Mouse (Mus musculus): ENCODE measurements at regions not wholly inside any gene's neighbourhood (a gene's known extent, or its start where the extent isn't known, plus 50 kb on each side); places are given as distances from the start of the nearest gene placed in this dataset.

DNA sequence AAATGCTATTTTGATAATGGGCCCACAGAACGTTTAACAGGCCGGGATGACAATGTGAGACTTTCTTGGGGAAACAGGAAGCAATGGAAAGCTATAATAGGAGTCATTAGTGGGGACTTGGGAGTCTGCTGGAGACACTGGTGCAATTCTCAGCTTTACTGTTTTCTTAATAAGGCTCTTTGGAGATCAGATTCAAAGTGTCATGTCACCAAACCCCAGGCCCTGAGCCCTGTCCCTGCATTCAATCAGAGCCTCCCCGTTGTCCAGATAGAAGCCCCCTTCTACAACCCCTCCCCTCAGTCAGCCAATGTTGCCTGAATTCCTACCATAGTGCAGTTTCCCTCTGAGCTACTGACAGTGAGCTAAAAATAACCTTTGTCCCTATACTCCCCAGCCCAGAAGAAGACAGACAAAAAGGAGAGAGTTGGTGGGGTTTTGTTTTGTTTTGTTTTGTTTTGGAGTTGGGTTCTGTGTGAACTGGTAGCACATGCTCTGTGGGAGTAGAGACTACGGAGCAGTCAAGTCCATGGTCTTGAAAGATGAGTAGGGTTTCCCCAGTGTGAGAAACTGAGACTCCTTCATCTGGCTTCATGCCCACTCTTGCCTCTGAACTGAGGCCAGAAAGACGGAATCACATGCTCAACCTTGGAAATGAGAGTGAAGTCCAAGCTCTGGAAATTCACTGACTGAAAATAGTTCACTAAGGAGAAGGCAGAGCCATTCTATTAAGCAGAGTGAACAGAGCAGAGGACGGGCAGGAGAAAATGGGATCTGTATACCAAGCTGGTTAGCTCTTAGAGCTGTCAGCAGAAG lies 267.3 kb downstream of the Gm826 start:
- peak; percentile 38 for DNase-seq (ENCODE audit: low read depth, low spot score)

DNA sequence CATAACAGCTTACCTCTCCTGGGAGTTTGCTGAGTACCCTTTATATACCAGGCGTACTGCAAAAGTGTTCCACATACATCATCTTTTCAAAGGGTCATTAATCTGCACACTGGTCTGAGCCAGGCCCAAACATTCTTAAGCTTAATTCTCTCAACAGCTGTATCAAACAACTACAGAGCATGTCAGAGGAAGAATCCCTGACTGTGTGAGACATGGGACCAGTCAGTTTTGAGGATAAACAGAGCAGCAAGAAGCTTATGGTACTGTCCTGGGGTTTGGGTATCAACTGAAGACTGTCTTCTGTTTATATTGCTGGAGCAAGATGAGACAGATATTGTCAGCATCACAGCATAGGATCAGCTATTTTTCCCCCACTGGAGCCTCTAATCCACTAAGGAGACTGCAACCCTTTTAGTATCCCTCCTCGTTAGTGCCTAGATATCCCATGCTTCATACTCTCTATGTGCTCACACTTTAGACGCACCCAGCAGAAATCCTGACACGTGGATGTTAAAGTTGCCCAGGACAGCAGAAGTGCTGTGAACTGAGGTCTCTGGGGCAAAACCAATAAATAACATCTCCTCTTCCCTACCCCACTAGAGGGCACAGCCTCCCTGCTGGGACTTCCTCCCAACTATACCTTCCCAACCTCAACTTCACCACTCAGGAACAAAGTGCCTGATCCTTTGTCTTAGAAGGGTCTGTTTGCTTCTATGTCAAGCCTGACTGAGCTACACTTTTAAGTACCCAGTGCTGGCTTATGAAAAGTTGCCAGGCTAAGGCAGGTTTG lies 271.6 kb downstream of the Gm826 start:
- no peak for DNase-seq (ENCODE audit: low read depth, low spot score)

DNA sequence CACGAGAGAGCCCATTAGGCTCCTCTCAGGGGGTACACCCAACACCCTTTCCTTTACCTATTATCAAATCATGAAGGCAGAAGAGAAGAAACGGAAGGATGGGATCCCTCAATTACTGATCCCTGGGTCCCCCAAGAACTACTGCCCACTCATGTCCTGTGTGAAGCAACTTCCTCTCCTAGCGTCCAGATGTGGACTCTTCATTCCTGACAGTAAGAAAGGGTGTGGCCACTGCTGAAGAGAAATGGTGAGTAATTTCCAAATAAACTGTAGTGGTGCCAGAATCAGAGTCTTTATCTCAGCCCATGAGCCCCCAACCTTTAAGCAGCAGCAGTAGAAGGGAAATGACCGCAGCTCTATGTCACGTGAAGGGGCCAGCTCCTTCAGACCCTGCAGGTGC lies 273.9 kb downstream of the Gm826 start:
- no peak for DNase-seq (ENCODE audit: low read depth, low spot score)

DNA sequence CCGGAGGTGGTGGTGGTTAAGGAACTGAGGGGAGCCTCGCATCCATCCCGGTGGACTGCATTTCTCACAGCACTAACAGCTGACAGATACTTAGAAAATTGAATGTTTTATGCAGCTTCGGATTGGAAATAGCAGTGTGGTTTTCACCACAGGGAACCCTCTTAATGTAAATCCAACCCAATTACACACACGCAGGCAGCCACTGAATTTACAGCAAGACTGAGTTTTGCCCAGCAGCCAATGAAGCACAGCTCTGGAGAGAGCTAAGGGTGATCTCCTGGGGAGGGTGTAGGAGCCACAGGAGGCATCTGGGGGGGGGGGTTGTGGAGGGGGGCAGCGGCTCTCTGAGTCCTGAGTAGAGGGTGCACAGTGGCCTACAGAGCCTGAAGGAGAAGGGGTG lies 276.8 kb downstream of the Gm826 start:
- DNase-seq (ENCODE audit: low read depth, low spot score), result no peak

DNA sequence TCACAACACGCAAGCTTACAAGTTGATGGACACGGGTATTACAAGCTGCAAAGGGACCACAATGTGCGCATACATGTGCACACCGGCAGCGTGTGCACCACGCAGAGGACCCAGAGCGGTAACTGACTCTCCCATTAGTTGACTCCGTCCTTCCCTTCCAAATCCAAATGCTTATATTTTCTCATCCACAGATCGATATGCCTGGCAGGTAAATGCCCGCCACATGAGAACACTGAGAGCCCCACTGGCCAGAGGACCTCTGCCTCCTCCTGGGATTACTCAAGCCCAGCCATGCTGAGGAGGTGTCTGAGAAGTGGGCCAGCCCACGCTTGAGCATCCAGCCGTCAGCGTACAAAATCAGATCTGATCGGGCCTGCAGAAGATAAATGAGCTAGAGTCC lies 279.6 kb downstream of the Gm826 start:
- DNase-seq (ENCODE audit: low read depth, low spot score), result no peak

DNA sequence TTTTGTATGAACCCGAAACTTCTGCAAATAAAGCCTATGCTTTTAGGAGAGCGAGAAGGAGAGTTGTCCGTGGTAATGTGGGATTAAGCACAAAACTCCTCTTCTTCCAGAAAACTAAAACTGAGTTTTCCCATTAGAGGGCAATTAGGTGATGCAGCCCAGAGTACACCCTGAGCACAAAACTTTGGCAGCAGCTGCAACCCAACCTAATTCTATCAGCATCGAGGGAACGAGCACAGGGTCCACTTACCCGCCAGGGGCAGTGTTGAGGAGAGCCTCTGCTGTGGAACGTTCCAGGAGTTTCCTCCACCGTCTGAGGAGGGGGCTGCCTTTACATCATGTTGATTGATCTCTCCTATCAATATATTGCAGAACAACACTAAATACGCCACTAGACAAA lies 285.7 kb downstream of the Gm826 start:
- no peak for DNase-seq (ENCODE audit: low read depth, low spot score)

DNA sequence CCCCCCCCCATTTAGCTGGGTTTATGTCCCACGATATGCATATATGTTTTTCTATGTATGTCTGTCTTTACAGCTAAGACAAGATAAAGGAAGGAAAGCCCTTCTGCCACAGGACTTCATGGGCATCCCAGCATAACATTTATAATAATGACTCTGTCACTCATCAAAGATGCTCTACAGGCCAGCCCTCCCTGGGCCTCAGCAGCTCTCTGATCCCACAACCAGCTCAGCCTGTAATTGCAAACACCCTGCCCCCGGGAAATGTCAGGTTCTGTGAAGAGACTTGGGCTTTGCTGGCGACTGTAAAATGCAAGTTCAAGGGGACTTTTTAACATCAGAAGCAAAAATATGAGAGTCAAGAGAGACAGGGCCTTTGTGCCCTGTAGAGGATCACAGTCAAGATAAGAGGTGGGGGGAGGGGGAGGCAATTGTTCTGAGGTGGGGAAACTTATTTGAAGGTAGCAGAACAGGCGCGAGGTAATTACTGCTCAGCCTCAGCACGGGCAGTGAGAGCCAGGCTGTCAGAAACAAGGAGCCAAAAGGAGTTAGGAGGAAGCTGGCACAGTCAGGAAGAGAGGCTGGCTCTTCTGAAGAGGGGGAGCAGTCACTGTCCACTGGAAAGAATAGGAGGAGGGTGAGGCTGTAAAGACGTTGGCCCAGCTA lies 286.9 kb downstream of the Gm826 start:
- DNase-seq (ENCODE audit: low read depth, low spot score), result no peak

DNA sequence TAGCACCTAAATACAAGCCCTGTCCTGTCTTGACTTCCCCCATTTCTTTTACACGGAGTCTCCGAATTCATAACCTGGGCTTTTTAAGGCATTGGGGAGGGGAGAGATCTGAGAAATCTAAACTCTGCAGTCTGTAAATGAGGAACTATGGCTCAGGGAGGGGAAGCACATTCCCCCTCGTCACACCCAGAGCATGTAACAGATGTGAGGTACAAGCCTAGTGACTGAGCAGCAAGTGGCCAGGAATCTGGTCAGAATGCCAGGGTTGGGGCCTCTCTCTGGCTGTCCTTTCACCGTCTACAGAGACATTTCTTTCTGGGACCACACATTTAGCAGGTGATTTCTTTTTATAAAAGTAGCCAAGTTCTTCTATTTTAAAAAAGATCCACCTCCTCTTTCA lies 289.4 kb downstream of the Gm826 start:
- DNase-seq (ENCODE audit: low read depth, low spot score), result peak; percentile 11

DNA sequence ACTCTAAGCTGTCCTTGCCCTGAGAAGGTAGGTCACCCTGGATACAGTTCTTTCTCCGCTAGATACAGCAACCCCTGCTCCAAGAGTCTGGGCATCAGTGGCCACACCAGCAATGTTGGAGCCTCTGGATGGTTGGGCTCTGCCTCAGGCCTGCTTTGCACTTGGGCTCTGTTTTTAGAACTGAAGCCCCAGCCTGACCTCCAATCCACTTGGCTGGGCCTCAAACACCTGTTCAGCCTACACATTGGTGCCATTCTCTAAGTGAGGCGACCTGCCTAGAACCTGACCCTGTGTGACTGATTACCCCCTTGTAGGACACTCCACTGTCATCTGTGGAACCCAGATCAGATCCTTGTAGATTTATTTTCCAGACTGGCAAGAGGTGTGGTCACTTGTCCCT lies 289.8 kb downstream of the Gm826 start:
- no peak for DNase-seq (ENCODE audit: low read depth, low spot score)

DNA sequence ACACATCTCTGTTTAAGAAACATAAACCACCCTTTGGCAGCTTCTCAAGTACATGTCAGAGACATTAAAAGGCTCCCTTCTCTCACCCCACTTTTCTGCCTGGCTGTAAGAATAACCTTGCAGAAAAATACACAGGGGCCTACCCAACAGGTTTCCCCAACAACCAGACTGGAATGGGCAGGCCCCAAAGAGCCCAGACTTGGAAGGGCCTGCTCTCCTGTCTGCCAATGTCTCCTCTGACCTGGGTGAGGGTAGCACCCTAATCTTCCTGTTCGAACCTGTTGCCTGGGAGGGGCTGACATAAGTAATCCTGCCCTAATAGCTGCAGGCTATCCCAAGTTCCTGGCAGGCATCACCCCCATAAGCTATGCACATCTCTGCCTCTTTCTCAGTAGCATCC lies 304.5 kb downstream of the Gm826 start:
- DNase-seq (ENCODE audit: low read depth, low spot score), result no peak

DNA sequence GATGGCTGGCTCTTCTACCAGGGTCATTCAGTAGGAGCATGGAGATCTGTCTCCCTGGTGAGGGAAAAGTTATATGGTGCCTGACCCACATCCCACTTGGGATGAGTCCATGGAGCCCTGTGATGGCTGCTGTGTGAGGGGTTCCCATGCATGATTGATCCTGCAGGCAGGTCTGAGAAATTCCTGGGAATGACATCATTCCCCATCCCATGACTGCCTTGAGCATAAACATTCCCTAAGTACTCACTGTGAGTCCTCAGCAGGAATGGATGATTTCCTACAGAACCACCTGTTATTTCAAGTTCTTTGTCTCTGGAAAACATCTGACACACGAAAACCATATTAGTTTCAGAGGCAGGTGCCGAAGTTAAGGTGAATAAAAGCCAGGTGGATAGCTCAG lies 305.5 kb downstream of the Gm826 start:
- no peak for DNase-seq (ENCODE audit: low read depth, low spot score)

DNA sequence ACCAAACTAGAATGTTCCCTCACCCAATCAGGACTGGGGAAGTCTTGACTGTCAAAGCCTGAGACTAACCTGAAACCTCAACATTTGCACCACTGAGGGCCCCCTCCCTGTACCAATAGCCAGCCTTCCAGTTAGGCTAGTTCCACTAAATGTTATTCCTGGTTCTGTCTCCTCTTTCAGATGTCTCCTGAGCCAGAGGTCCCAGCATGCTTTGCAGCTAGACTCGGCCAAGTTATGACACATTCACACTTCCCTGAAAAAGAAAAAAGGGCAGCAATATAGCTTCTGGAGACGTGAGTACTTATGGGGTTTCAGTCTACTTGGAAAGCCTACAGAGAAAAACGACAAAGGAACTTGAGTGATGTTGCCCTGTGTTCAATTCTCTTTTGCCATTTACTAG lies 308.1 kb downstream of the Gm826 start:
- DNase-seq (ENCODE audit: low read depth, low spot score), result no peak

DNA sequence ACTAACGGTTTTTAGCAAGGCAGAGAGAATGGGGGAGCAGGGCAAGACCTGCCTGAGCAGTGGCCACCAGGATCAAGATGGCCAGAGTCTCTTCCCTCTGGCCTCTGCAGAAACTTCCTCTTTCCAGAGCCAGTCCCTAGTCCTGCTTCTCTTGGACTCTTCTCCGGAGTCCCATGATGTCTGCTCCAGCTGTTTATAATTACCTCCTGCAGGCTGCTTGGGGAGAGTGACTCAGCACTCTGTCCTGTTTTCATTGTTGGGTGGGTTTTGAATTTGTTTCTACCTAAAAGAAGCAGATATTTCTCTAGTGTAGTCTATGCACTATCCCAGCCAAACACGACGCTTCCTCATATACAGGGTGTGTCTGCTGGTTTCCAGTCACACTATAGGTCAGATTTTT lies 312.4 kb downstream of the Gm826 start:
- DNase-seq (ENCODE audit: low read depth, low spot score), result peak; percentile 39

DNA sequence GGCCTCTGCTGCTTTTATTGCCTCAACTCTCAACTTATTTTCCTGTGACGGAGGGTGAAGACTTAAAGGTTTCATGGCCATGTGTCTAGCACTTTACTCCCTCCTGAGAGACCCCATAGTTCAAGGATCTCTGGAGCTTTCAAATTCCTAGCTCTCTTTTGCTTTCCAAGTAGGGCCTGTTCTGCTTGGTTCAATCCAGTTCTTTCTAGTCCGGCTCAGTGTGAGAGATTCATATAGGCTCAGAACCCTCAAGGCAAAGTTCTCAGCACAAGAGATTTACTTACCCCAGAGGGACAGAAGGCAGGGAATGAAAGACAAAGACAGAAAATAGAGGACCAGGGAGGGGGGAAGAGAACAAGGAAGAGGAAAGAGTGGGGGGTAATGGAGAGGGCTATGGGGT lies 313.1 kb downstream of the Gm826 start:
- no peak for DNase-seq (ENCODE audit: low read depth, low spot score)

DNA sequence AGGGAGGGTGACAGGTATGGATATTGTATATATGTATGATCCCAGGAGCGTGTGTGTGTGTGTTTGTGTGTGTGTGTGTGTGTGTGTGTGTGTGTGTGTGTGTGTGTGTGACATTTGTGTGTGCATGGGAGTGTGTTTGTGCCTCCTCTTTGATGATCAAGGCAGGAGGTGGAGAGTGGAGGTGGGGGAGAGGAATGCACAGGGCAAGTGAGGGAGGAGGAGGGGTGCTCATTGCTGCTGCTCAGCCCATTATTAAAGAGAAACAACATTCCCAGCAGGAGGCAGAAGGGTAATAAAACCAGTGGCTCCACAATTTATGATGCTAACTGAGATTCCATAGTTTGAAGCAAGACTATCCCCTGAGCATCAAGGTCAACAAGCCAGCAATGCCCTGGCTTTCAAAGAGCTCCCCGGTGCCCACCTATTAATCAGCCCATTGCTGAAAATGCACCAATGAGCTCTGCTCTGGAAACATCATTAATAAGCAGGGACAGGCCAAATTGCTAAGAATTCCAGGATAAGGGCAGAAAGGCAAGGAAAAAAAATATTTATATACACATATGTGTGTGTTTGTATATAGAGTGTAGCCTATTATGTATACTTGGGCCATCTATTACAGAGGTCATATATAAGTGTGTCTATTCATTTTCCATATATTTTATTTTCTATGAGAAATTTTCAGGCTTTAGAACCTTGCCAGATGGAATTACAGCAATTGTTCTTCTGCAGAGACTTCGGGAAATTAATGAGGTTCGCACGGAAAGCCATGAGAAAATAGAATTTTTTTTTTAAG lies 316.7 kb downstream of the Gm826 start:
- no peak for DNase-seq (ENCODE audit: low read depth, low spot score)

DNA sequence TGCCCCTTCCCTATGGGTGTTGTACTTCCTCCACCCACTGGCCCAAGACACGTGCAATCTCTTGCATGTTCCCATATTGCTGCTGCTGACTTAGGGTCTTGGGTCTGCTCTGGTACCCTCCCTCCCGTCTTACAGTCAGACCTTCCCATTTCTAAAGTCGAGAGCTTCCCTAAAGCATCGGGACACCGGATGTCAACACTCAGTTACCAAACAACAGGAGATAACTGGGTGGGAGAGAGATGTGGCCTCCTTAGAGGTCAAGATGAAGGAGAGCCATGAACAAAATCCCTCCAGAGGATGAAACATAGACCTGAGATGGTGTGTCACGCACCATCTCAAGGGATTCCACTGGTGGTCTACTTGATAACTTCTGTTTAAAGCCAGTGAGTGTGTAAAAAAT lies 322.5 kb downstream of the Gm826 start:
- DNase-seq (ENCODE audit: low read depth, low spot score), result no peak

DNA sequence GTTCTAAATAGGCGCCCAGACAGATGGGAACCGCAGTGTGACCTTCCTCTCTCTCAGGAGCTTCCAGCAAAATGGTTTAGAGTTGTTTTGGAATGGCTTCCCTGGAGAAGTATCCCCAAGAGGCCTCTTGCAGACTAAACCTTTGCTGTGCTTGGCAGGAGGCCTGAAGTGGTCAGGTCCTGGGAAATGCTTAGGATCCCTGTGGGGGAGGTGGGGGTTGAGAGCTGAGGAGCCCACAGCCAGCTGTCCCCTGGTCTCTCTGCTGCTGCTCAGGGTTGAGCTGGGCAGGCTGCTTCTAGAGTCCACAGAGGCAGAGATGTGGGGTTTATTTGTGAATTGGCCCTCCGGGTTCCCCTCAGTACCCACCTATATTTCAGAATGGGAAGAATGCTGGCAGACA lies 331.3 kb downstream of the Gm826 start:
- peak; percentile 8 for DNase-seq (ENCODE audit: low read depth, low spot score)

DNA sequence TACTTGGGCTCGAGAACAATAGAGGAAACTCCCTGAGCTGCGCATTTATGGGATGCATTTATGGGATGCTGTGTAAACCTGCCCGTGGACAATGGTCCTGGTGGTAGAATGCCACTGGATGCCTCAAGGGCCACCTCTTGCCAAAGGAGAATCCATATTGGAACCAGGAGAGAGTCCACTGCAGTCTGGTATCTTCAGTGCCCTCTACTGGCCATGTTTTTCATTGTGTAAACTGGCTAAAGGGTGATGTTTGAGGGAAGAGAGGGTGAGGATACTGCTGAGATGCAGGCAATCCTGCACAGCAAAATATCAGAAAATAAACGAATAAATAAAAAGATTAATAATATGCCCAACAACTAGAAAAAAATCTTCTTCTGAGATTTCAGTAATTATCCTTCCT lies 333.5 kb downstream of the Gm826 start:
- peak; percentile 25 for DNase-seq (ENCODE audit: low read depth, low spot score)

DNA sequence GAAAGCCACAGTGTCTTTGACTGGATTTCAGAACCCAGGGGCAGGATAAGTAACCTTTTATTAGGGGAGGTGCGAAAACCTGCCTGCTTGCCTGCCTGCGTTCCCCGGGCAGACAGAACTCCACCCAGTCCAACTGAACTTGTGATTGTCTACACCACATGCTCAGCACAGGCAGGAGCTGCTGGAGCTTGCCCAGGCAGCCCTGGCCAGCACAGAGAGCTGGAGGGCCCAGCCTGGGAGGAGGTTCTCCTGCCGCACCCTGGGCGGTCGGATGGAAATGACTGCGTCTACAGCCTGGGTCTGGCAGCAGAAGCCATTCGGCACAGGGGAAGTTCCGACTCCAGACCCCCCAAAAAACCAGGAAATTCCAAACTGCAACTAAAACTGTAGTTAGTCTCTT lies 336.6 kb downstream of the Gm826 start:
- DNase-seq (ENCODE audit: low read depth, low spot score), result no peak

DNA sequence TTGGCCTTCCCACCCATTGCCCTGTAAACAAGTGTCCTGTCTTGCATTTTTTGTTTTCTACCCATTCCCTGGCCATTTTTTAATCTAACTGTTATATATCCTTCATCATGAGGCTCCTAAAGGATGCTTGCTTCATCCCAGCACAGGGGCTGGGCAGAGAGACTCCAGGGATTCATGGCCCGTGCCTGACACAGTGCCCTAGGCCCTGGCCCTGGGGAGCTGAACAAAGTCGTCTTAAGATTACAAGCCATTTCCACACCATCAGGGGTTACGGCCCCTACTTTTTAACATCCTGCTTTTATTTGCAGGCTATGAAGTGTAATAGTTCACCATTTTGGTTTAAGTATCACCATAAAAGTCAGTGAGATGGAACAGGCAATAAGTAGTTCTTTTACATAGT lies 339.5 kb downstream of the Gm826 start:
- DNase-seq (ENCODE audit: low read depth, low spot score), result no peak

DNA sequence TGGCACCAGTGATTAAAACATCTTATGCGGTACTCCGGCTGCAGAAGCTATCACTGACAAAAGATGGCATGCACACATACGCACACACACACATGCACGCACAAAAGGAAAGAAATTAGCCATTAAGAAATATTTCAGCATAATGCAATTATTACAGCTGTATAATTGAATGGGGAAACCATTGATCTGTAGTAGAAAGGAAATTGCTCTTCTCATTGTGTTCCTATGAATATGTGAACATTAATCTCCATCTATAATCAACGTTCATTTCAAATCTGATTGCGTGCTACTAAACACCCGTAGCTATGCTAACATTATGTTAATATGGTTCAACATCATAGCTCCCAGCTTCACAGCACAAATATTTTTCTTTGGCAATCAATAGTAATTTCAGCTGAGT lies 347.2 kb downstream of the Gm826 start:
- no peak for DNase-seq (ENCODE audit: low read depth, low spot score)

DNA sequence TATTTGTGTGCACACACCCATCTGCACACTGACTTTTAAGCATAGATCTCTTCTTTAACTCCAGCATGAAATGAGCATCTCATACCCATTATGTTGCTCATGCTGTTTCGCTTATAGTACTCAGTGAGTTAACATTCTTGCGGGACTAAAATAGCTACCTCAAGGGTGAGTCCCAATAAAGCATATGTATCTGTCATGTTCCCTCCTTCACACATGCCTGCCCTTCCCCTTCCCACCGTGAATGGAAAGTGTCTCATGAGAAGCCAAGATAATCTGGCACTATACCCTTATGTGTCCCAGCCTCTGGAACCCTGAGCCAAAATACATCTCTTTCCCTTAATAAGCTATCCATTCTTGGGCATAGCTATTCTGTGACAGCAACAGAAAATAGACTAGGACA lies 352.3 kb downstream of the Gm826 start:
- DNase-seq (ENCODE audit: low read depth, low spot score), result no peak

Data from brain, adult 2 months (tissue).